Mouse (Mus musculus): ENCODE results near the gene Uqcc1.

DNA sequence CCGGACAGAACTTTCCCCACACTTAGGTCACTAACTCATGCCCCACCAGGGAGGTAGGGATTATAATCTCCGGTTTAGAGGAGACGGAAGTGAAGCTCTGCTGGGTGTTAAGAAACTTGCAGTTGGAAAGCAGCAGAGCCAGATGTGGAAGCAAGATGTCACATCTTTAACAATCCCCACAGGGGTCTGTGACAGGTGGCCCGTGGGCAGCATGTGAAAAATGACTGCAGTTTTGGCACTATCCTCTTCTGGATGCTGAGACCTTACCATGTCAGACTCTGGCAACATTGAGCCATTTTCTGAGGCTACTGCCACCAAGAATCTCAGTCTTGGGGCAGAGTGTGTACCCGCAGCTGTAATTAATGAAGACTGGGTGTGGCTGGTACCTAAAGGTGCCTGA, 126.1 kb downstream of the Uqcc1 start:
- TF ChIP-seq CTCF (IDR thresholded peaks at IDR 0.05; ENCODE audit: low read depth, low read length) (no peak), GATA1 (IDR thresholded peaks at IDR 0.05; ENCODE audit: borderline replicate concordance, low read length) (no peak)

Measured in G1E (cell line).